Mouse (Mus musculus): ENCODE results near the gene Cds2. TPM values are rescaled to one million over a fixed set of nuclear protein-coding genes. Genes with fewer than 3 reads are reported as not detected.
A peak's percentile ranks its signal among the peaks of the same experiment; 100 is the strongest.

The Cds2 gene
- polyA plus RNA-seq, 1 experiment from 2014 or later: 28.7 TPM

- no peaks in the 10 kb centered on the region for H3K27me3 ChIP-seq (ENCODE audit: control insufficient read depth, insufficient read depth, low read length)
- no peak overlapping the region for H3K9ac ChIP-seq (ENCODE audit: low read length)
- no peak overlapping the region for H3K4me3 ChIP-seq (ENCODE audit: low read depth, low read length)
- 92% methylated on average over 10 of the region's 10 CpGs for WGBS
- H3K4me2 ChIP-seq (ENCODE audit: low read depth, low read length, severe bottlenecking): no peak overlapping the region
- H3K4me1 ChIP-seq (replicated peaks; ENCODE audit: control insufficient read depth, insufficient read depth, low read length): peaks cover 5% of the 10 kb centered on the region; the same call in 1 of the 2 replicates
- no peaks in the 10 kb centered on the region for H3K9me3 ChIP-seq (ENCODE audit: control insufficient read depth, low read length)
- H3K27ac ChIP-seq (ENCODE audit: low read depth, low read length): no peak overlapping the region
- DNase-seq (ENCODE audit: low spot score): no peak
- peaks cover 4% of the 10 kb centered on the region; the same call in 1 of the 2 replicates for H3K36me3 ChIP-seq (ENCODE audit: control insufficient read depth, insufficient read depth, low read length)
- no peak for ATAC-seq (replicated peaks; ENCODE audit: low FRiP score)
These were observed 30.9 kb downstream of the Cds2 start for GRCm38 (mm10) chr2:132293694-132294450.

- Histone ChIP-seq H3K9ac (ENCODE audit: low read length) (no peak overlapping the region), H3K4me1 (replicated peaks; ENCODE audit: control insufficient read depth, insufficient read depth, low read length) (no peaks in the 10 kb centered on the region), H3K4me3 (ENCODE audit: low read depth, low read length) (no peak overlapping the region), H3K4me2 (ENCODE audit: low read depth, low read length, severe bottlenecking) (no peak overlapping the region), H3K36me3 (ENCODE audit: control insufficient read depth, insufficient read depth, low read length) (peaks cover 7% of the 10 kb centered on the region; the same call in 1 of the 2 replicates), H3K27ac (ENCODE audit: low read depth, low read length) (no peak overlapping the region), H3K27me3 (ENCODE audit: control insufficient read depth, insufficient read depth, low read length) (no peaks in the 10 kb centered on the region), H3K9me3 (ENCODE audit: control insufficient read depth, low read length) (no peaks in the 10 kb centered on the region)
- ATAC-seq (replicated peaks; ENCODE audit: low FRiP score): no peak
- no peak for DNase-seq (ENCODE audit: low spot score)
- WGBS: 95% methylated on average over 4 of the region's 4 CpGs
These were observed 35.3 kb downstream of the Cds2 start for GRCm38 (mm10) chr2:132298250-132298649.

- no peak overlapping the region for H3K4me3 ChIP-seq (ENCODE audit: low read depth, low read length)
- no peaks in the 10 kb centered on the region for H3K9me3 ChIP-seq (ENCODE audit: control insufficient read depth, low read length)
- H3K36me3 ChIP-seq (ENCODE audit: control insufficient read depth, insufficient read depth, low read length): peaks cover 6% of the 10 kb centered on the region; the same call in 1 of the 2 replicates
- H3K4me2 ChIP-seq (ENCODE audit: low read depth, low read length, severe bottlenecking): no peak overlapping the region
- H3K27me3 ChIP-seq (ENCODE audit: control insufficient read depth, insufficient read depth, low read length): no peaks in the 10 kb centered on the region
- ATAC-seq (replicated peaks; ENCODE audit: low FRiP score) (no peak), DNase-seq (ENCODE audit: low spot score) (no peak)
- H3K9ac ChIP-seq (ENCODE audit: low read length): no peak overlapping the region
- WGBS: 96% methylated on average over 4 of the region's 4 CpGs
- H3K4me1 ChIP-seq (replicated peaks; ENCODE audit: control insufficient read depth, insufficient read depth, low read length): no peaks in the 10 kb centered on the region
- no peak overlapping the region for H3K27ac ChIP-seq (ENCODE audit: low read depth, low read length)
These were observed 38.5 kb downstream of the Cds2 start for GRCm38 (mm10) chr2:132301436-132301835.

GRCm38 (mm10) chr2:132305165-132305564 is 42.2 kb downstream of the Cds2 start:
- ATAC-seq (replicated peaks; ENCODE audit: low FRiP score): no peak
- 93% methylated on average over 7 of the region's 7 CpGs for WGBS
- H3K27ac ChIP-seq (ENCODE audit: low read depth, low read length): no peak overlapping the region
- no peaks in the 10 kb centered on the region for H3K9me3 ChIP-seq (ENCODE audit: control insufficient read depth, low read length)
- H3K27me3 ChIP-seq (ENCODE audit: control insufficient read depth, insufficient read depth, low read length): no peaks in the 10 kb centered on the region
- no peak overlapping the region for H3K9ac ChIP-seq (ENCODE audit: low read length)
- H3K4me2 ChIP-seq (ENCODE audit: low read depth, low read length, severe bottlenecking): no peak overlapping the region
- H3K36me3 ChIP-seq (ENCODE audit: control insufficient read depth, insufficient read depth, low read length): peaks cover 2% of the 10 kb centered on the region; the same call in 1 of the 2 replicates
- H3K4me3 ChIP-seq (ENCODE audit: low read depth, low read length): no peak overlapping the region
- H3K4me1 ChIP-seq (replicated peaks; ENCODE audit: control insufficient read depth, insufficient read depth, low read length): no peaks in the 10 kb centered on the region
- DNase-seq (ENCODE audit: low spot score): peak; percentile 27

GRCm38 (mm10) chr2:132305988-132306387 is 43.0 kb downstream of the Cds2 start:
- Histone ChIP-seq H3K4me2 (ENCODE audit: low read depth, low read length, severe bottlenecking) (no peak overlapping the region), H3K4me1 (replicated peaks; ENCODE audit: control insufficient read depth, insufficient read depth, low read length) (no peaks in the 10 kb centered on the region), H3K4me3 (ENCODE audit: low read depth, low read length) (no peak overlapping the region), H3K36me3 (ENCODE audit: control insufficient read depth, insufficient read depth, low read length) (peaks cover 2% of the 10 kb centered on the region; the same call in 1 of the 2 replicates), H3K9me3 (ENCODE audit: control insufficient read depth, low read length) (no peaks in the 10 kb centered on the region), H3K9ac (ENCODE audit: low read length) (no peak overlapping the region), H3K27ac (ENCODE audit: low read depth, low read length) (no peak overlapping the region), H3K27me3 (ENCODE audit: control insufficient read depth, insufficient read depth, low read length) (no peaks in the 10 kb centered on the region)
- DNase-seq (ENCODE audit: low spot score) (peak; percentile 55), ATAC-seq (replicated peaks; ENCODE audit: low FRiP score) (no peak)
- 60% methylated on average over 4 of the region's 4 CpGs for WGBS

GRCm38 (mm10) chr2:132307213-132307843 is 44.4 kb downstream of the Cds2 start:
- ATAC-seq (replicated peaks; ENCODE audit: low FRiP score) (no peak), DNase-seq (ENCODE audit: low spot score) (peak; percentile 39)
- H3K9ac ChIP-seq (ENCODE audit: low read length): no peak overlapping the region
- no peak overlapping the region for H3K27ac ChIP-seq (ENCODE audit: low read depth, low read length)
- H3K4me1 ChIP-seq (replicated peaks; ENCODE audit: control insufficient read depth, insufficient read depth, low read length): no peaks in the 10 kb centered on the region
- no peaks in the 10 kb centered on the region for H3K9me3 ChIP-seq (ENCODE audit: control insufficient read depth, low read length)
- H3K4me3 ChIP-seq (ENCODE audit: low read depth, low read length): no peak overlapping the region
- H3K27me3 ChIP-seq (ENCODE audit: control insufficient read depth, insufficient read depth, low read length): no peaks in the 10 kb centered on the region
- peaks cover under 1% of the 10 kb centered on the region; the same call in 1 of the 2 replicates for H3K36me3 ChIP-seq (ENCODE audit: control insufficient read depth, insufficient read depth, low read length)
- WGBS: 95% methylated on average over 11 of the region's 11 CpGs
- H3K4me2 ChIP-seq (ENCODE audit: low read depth, low read length, severe bottlenecking): no peak overlapping the region

GRCm38 (mm10) chr2:132308829-132309228 is 45.9 kb downstream of the Cds2 start:
- ATAC-seq (replicated peaks; ENCODE audit: low FRiP score) (no peak), DNase-seq (ENCODE audit: low spot score) (no peak)
- Histone ChIP-seq H3K36me3 (ENCODE audit: control insufficient read depth, insufficient read depth, low read length) (no peaks in the 10 kb centered on the region), H3K9ac (ENCODE audit: low read length) (no peak overlapping the region), H3K4me2 (ENCODE audit: low read depth, low read length, severe bottlenecking) (no peak overlapping the region), H3K9me3 (ENCODE audit: control insufficient read depth, low read length) (no peaks in the 10 kb centered on the region), H3K4me3 (ENCODE audit: low read depth, low read length) (no peak overlapping the region), H3K27ac (ENCODE audit: low read depth, low read length) (no peak overlapping the region), H3K27me3 (ENCODE audit: control insufficient read depth, insufficient read depth, low read length) (no peaks in the 10 kb centered on the region), H3K4me1 (replicated peaks; ENCODE audit: control insufficient read depth, insufficient read depth, low read length) (no peaks in the 10 kb centered on the region)
- WGBS: 93% methylated on average over 6 of the region's 6 CpGs

- Histone ChIP-seq H3K9me3 (ENCODE audit: control insufficient read depth, low read length) (no peaks in the 10 kb centered on the region), H3K4me3 (ENCODE audit: low read depth, low read length) (no peak overlapping the region), H3K4me2 (ENCODE audit: low read depth, low read length, severe bottlenecking) (no peak overlapping the region), H3K27ac (ENCODE audit: low read depth, low read length) (no peak overlapping the region), H3K4me1 (replicated peaks; ENCODE audit: control insufficient read depth, insufficient read depth, low read length) (no peaks in the 10 kb centered on the region), H3K9ac (ENCODE audit: low read length) (no peak overlapping the region), H3K27me3 (ENCODE audit: control insufficient read depth, insufficient read depth, low read length) (no peaks in the 10 kb centered on the region), H3K36me3 (ENCODE audit: control insufficient read depth, insufficient read depth, low read length) (no peaks in the 10 kb centered on the region)
- no peak for DNase-seq (ENCODE audit: low spot score)
- 93% methylated on average over 6 of the region's 6 CpGs for WGBS
- ATAC-seq (replicated peaks; ENCODE audit: low FRiP score): no peak
These were observed 46.5 kb downstream of the Cds2 start for GRCm38 (mm10) chr2:132309398-132309930.
